In genomic region chr6:136989824-136990497, GRCm38 (mm10) we compare ENCODE assay signal across 9 mouse cellular contexts. TPM values are rescaled to one million over a fixed set of nuclear protein-coding genes. Genes with fewer than 3 reads are reported as not detected.
DNase-seq lines count a peak whose midpoint lies in the region; ATAC-seq and TF ChIP-seq lines count a peak whose summit lies in the region.
"Had no signal": no experiment of that assay in that cellular context is flagged by ENCODE, and none has a peak within 500 bp of the region (broad histone marks: within the 10 kb centered on the region; RNA-seq: fewer than 3 reads in every experiment).

No protein-coding gene starts in this region.

- peak overlapping the region; percentile 27 for H3K4me3 ChIP-seq in kidney, embryonic 15.5 days (replicated peaks)
- no peak overlapping the region for H3K4me3 ChIP-seq in G1E (ENCODE audit: low read depth, low read length)
- H3K4me3 ChIP-seq in embryonic facial prominence, embryonic 13.5 days: no peak overlapping the region
- no peak overlapping the region for H3K4me3 ChIP-seq in liver, embryonic 12.5 days
- H3K4me3 ChIP-seq: limb, embryonic 15.5 days had no signal

- no peaks in the 10 kb centered on the region for H3K36me3 ChIP-seq in kidney, embryonic 15.5 days
- no peaks in the 10 kb centered on the region for H3K36me3 ChIP-seq in G1E (replicated peaks)
- no peaks in the 10 kb centered on the region for H3K36me3 ChIP-seq in embryonic facial prominence, embryonic 13.5 days
- no peaks in the 10 kb centered on the region for H3K36me3 ChIP-seq in liver, embryonic 12.5 days
- H3K36me3 ChIP-seq: limb, embryonic 15.5 days had no signal

- 31% methylated on average over 11 of the region's 11 CpGs for WGBS in kidney, embryonic 15.5 days
- 25% methylated on average over 11 of the region's 11 CpGs for WGBS in embryonic facial prominence, embryonic 13.5 days
- WGBS in liver, embryonic 12.5 days (ENCODE audit: insufficient replicate concordance): 34% methylated on average over 11 of the region's 11 CpGs

- H3K27ac ChIP-seq in kidney, embryonic 15.5 days: no peak overlapping the region
- no peak overlapping the region for H3K27ac ChIP-seq in embryonic facial prominence, embryonic 13.5 days
- H3K27ac ChIP-seq in liver, embryonic 12.5 days: no peak overlapping the region
- H3K27ac ChIP-seq: limb, embryonic 15.5 days had no signal

- intact Hi-C loops in left cerebral cortex, postnatal 14 days (cut with DNase I): loop anchor here (10.0 kb wide), 2 partner anchors 175 to 355 kb away; no protein-coding TSS in a partner anchor

- H3K9ac ChIP-seq in kidney, embryonic 15.5 days: no peak overlapping the region
- H3K9ac ChIP-seq in embryonic facial prominence, embryonic 13.5 days: no peak overlapping the region
- H3K9ac ChIP-seq in liver, embryonic 12.5 days: no peak overlapping the region
- H3K9ac ChIP-seq: limb, embryonic 15.5 days had no signal

- DNase-seq in kidney, postnatal 10 days: no peak
- peak; percentile 17 for DNase-seq in G1E (ENCODE audit: low spot score)
- no peak for DNase-seq in left cerebral cortex, postnatal 14 days (ENCODE audit: low spot score in 2 of 2)
- DNase-seq in thymus, postnatal 10 days (ENCODE audit: low spot score in 2 of 2): no peak
- DNase-seq in right cerebral cortex, postnatal 4 days: no peak

- ATAC-seq in kidney, embryonic 15.5 days (replicated peaks; ENCODE audit: low FRiP score): 0 out of 2 replicates have a peak, but pooled peaks have one; percentile 54
- ATAC-seq in G1E (ENCODE audit: extremely low read depth, insufficient number of reproducible peaks, low FRiP score, poor library complexity, severe bottlenecking): peak; percentile 75
- ATAC-seq in embryonic facial prominence, embryonic 13.5 days (ENCODE audit: insufficient number of reproducible peaks, insufficient read depth, low FRiP score, low TSS enrichment, low read depth): no peak
- ATAC-seq in liver, embryonic 12.5 days: 0 out of 2 replicates have a peak, but pooled peaks have one; percentile 42

- H3K4me1 ChIP-seq in kidney, embryonic 15.5 days: peaks cover 22% of the 10 kb centered on the region
- peaks cover 2% of the 10 kb centered on the region for H3K4me1 ChIP-seq in G1E (ENCODE audit: insufficient read depth, low read depth, low read length)
- peaks cover 20% of the 10 kb centered on the region; the same call in 1 of the 2 replicates for H3K4me1 ChIP-seq in embryonic facial prominence, embryonic 13.5 days
- peaks cover 7% of the 10 kb centered on the region; the same call in 1 of the 2 replicates for H3K4me1 ChIP-seq in liver, embryonic 12.5 days

- no peak for TF ChIP-seq CTCF in G1E (IDR thresholded peaks at IDR 0.05; ENCODE audit: low read depth, low read length)

- H3K4me2 ChIP-seq in kidney, embryonic 15.5 days: peak overlapping the region; percentile 48
- peak overlapping the region; percentile 32; the same call in 1 of the 2 replicates for H3K4me2 ChIP-seq in embryonic facial prominence, embryonic 13.5 days
- H3K4me2 ChIP-seq in liver, embryonic 12.5 days: peak overlapping the region; percentile 33
- H3K4me2 ChIP-seq: limb, embryonic 15.5 days had no signal

- H3K9me3 ChIP-seq in kidney, embryonic 15.5 days (replicated peaks): no peaks in the 10 kb centered on the region
- H3K9me3 ChIP-seq in G1E (replicated peaks): no peaks in the 10 kb centered on the region
- no peaks in the 10 kb centered on the region for H3K9me3 ChIP-seq in embryonic facial prominence, embryonic 13.5 days
- no peaks in the 10 kb centered on the region for H3K9me3 ChIP-seq in liver, embryonic 12.5 days (replicated peaks)
- H3K9me3 ChIP-seq: limb, embryonic 15.5 days had no signal

- no peaks in the 10 kb centered on the region for H3K27me3 ChIP-seq in kidney, embryonic 15.5 days
- H3K27me3 ChIP-seq in G1E (ENCODE audit: insufficient read depth, low read length): no peaks in the 10 kb centered on the region; the same call in 1 of the 2 replicates
- no peaks in the 10 kb centered on the region for H3K27me3 ChIP-seq in embryonic facial prominence, embryonic 13.5 days
- 0 out of 2 replicates have a peak, but pooled peaks cover under 1% of the 10 kb centered on the region for H3K27me3 ChIP-seq in liver, embryonic 12.5 days (replicated peaks)
- H3K27me3 ChIP-seq: limb, embryonic 15.5 days had no signal

RNA-seq across cellular contexts. Expression of gene Arhgdib, which starts 48.3 kb away (rescaled TPM):
- polyA plus RNA-seq in kidney, embryonic 15.5 days (2015; fragmentation: Nextera tagmentation; extraction: Ambion mirVana): 62.1 and 63.8 TPM in 2 replicates
- total RNA-seq in G1E (2014; fragmentation: Nextera tagmentation) (1,122 and 1,191 TPM in 2 replicates), G1E (2017) (613 and 661 TPM in 2 replicates)
- 119 and 124 TPM in 2 replicates for polyA plus RNA-seq in G1E (2012)
- 85.4 and 93.8 TPM in 2 replicates for polyA plus RNA-seq in embryonic facial prominence, embryonic 13.5 days (2015; fragmentation: Nextera tagmentation; extraction: Ambion mirVana)
- polyA plus RNA-seq in liver, embryonic 12.5 days (2016; fragmentation: Nextera tagmentation; extraction: Ambion mirVana): 120 and 122 TPM in 2 replicates
- total RNA-seq in left cerebral cortex, postnatal 14 days (2021): 10 to 100 TPM; 16.6 to 17.0 TPM
